Mouse (Mus musculus) kidney, adult 2 months (tissue): Measurements from ENCODE around the gene Tubgcp2. TPM values are rescaled to one million over a fixed set of nuclear protein-coding genes. Genes with fewer than 3 reads are reported as not detected.
A peak's percentile ranks its signal among the peaks of the same experiment; 100 is the strongest.

ENCODE experiments used
- DNase-seq: peaks from one replicate; pipeline ENCODE4 v3.0.0; 2021
- H3K27ac ChIP-seq: fragments of 200-500 bp; 2 replicates; pipeline ENCODE4 v1.5.1; 2012; ENCODE audit warnings: low read depth, low read length, control low read depth, inconsistent platforms; ENCODE audit not compliant: insufficient read depth
- H3K27me3 ChIP-seq: fragments of 200-500 bp; replicated peaks from 2 replicates; pipeline ENCODE4 v1.6.1; 2012; ENCODE audit warnings: mild to moderate bottlenecking, moderate library complexity, low read length, inconsistent platforms; ENCODE audit not compliant: control insufficient read depth, insufficient read depth
- H3K36me3 ChIP-seq: fragments of 200-500 bp; 2 replicates; pipeline ENCODE4 v1.6.1; 2012; ENCODE audit warnings: mild to moderate bottlenecking, moderate library complexity, low read length, inconsistent platforms; ENCODE audit not compliant: control insufficient read depth, insufficient read depth
- H3K4me1 ChIP-seq: fragments of 200-500 bp; 2 replicates; pipeline ENCODE4 v1.6.1; 2011; ENCODE audit warnings: low read length; ENCODE audit not compliant: control insufficient read depth, insufficient read depth
- H3K4me3 ChIP-seq: fragments of 200-500 bp; 2 replicates; pipeline ENCODE4 v1.5.1; 2011; ENCODE audit warnings: mild to moderate bottlenecking, low read depth, low read length, control low read depth; ENCODE audit not compliant: insufficient read depth
- CTCF ChIP-seq: fragments of 200-500 bp; conservative IDR thresholded peaks from 2 replicates; pipeline ENCODE4 v1.5.1; 2011; ENCODE audit warnings: low read depth, mild to moderate bottlenecking, control low read depth, low read length, moderate library complexity, mixed read lengths; ENCODE audit not compliant: insufficient read depth, insufficient read length
- POLR2A ChIP-seq: fragments of 200-500 bp; IDR thresholded peaks from one replicate; pipeline ENCODE4 v1.6.1; 2011; ENCODE audit warnings: low read depth, low read length, control low read depth
- WGBS: fragments of 180-500 bp; shearing (Covaris S2); methylation state at CpG from one replicate; pipeline ENCODE4 v1.1.7; 2018; 5-methylcytosine and 5-hydroxymethylcytosine counted together
- polyA plus RNA-seq: library from polyadenylated mRNA; depleted of rRNA; stranded (reverse); fragments of >200 nt; gene quantifications from 2 replicates; pipeline ENCODE4 v1.2.3, GENCODE M21; 2012

Gene Tubgcp2
- polyA plus RNA-seq, 1 experiment = 20.0 TPM

DNA sequence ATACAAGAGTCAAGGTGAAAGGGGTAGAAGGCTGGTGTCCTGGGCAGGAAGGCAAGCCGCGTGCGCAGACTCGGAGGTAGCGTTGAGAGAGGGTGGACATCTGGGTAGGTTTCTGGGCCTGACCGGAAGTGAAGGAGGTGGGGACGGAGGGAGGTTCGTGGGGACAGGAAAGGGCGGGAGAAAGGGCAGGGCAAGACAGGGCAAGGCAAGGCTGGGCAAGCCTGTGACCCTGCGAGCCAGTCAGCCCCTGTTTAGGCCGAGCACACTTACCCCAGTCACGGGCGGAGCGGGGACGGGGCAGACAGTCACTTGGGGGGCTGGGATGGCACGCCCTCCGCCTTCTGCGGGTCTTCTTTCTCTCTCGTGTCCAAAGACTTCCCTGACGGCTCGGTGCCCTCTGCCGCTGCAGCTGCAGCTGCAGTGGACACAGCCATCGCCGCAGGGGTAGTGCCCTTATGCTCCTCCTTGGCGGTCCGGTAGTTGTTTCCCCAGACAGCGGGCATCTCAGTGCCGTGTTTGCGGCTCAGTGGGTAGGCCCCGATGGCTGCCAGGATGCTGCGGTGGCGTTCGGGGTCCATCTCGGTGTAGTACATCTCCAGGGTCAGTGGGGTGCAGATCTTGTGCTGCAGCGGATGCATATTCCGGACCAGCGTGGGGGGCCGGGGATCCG is 33.7 kb upstream of the Tubgcp2 start:
- Histone ChIP-seq H3K27ac (no peak overlapping the region), H3K27me3 (no peaks in the 10 kb centered on the region), H3K36me3 (no peaks in the 10 kb centered on the region), H3K4me3 (peak overlapping the region; percentile 34), H3K4me1 (no peaks in the 10 kb centered on the region)
- 47% methylated on average over 39 of the region's 39 CpGs for WGBS
- no peak for DNase-seq
- TF ChIP-seq CTCF (no peak), POLR2A (no peak)

DNA sequence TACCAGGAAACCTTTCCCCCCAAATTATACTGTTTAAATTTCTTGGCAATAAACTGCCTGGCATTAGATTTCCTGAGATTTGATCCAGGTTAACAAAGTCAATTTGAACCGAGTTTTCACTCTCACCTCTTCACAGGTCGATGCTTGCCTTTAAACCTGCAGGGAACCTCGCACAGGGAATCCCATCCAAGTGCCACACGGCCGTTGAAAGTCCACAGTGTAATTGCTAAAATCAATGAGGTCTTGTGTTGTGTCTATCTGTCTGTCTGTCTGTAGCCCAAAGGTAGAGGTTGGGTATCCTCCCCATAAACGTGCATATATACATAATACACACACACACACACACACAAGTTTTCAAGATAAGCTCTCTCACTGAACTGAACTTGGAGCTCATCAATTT is 30.9 kb upstream of the Tubgcp2 start:
- DNase-seq = no peak
- 50% methylated on average over 6 of the region's 6 CpGs for WGBS
- Histone ChIP-seq H3K27ac (no peak overlapping the region), H3K4me1 (no peaks in the 10 kb centered on the region), H3K4me3 (no peak overlapping the region), H3K27me3 (no peaks in the 10 kb centered on the region), H3K36me3 (no peaks in the 10 kb centered on the region)
- TF ChIP-seq POLR2A = no peak
- no peak for TF ChIP-seq CTCF

GRCm38 (mm10) chr7:140063092-140063491 is 26.6 kb upstream of the Tubgcp2 start:
- Histone ChIP-seq H3K27me3 (0 out of 2 replicates have a peak, but pooled peaks cover 1% of the 10 kb centered on the region), H3K4me1 (no peaks in the 10 kb centered on the region; the same call in 1 of the 2 replicates)
- peak; percentile 65 for DNase-seq

DNA sequence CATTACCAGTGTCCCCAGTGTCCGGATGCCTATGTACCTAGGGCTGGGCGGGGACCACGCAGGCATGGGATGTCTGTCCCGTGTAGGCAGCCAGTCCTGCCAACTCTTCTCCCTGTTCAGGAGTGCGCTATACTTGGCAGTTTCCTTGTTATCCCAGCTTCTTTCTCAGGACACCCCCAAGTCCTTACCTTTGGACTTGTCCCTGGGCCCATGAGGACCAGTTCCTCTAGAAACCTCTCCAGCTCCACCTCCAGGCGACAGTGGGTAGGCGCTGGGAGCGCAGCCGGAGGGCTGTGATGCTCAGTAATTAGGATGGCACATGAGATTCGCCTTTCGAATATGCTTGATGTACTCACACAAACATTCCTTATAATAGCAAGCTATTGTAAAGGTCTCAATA is 25.8 kb upstream of the Tubgcp2 start:
- Histone ChIP-seq H3K4me1 (no peaks in the 10 kb centered on the region; the same call in 1 of the 2 replicates), H3K27me3 (0 out of 2 replicates have a peak, but pooled peaks cover 3% of the 10 kb centered on the region), H3K4me3 (no peak overlapping the region), H3K27ac (no peak overlapping the region), H3K36me3 (no peaks in the 10 kb centered on the region)
- WGBS = 21% methylated on average over 11 of the region's 11 CpGs
- no peak for TF ChIP-seq POLR2A
- TF ChIP-seq CTCF = peak; percentile 34
- peak; percentile 27 for DNase-seq

More at GRCm38 (mm10) chr7:140063092-140063491, 26.6 kb upstream of the Tubgcp2 start:
- H3K36me3 ChIP-seq = no peaks in the 10 kb centered on the region
- 22% methylated on average over 7 of the region's 7 CpGs for WGBS
- no peak overlapping the region for H3K4me3 ChIP-seq
- no peak overlapping the region for H3K27ac ChIP-seq
- TF ChIP-seq POLR2A (no peak), CTCF (peak; percentile 80)

- no peak for DNase-seq
- TF ChIP-seq POLR2A (no peak), CTCF (no peak)
- no peaks in the 10 kb centered on the region; the same call in 1 of the 2 replicates for H3K4me1 ChIP-seq
- 0 out of 2 replicates have a peak, but pooled peaks cover 3% of the 10 kb centered on the region for H3K27me3 ChIP-seq
- WGBS = 5% methylated on average over 6 of the region's 6 CpGs
- no peak overlapping the region for H3K27ac ChIP-seq
- no peaks in the 10 kb centered on the region for H3K36me3 ChIP-seq
- no peak overlapping the region for H3K4me3 ChIP-seq
Observed at GRCm38 (mm10) chr7:140061832-140062130, 25.3 kb upstream of the Tubgcp2 start.

- Histone ChIP-seq H3K27ac (no peak overlapping the region), H3K4me3 (peak overlapping the region; percentile 8; the same call in 1 of the 2 replicates), H3K36me3 (no peaks in the 10 kb centered on the region), H3K4me1 (no peaks in the 10 kb centered on the region; the same call in 1 of the 2 replicates), H3K27me3 (0 out of 2 replicates have a peak, but pooled peaks cover 3% of the 10 kb centered on the region)
- DNase-seq = peak; percentile 16
- 3% methylated on average over 45 of the region's 47 CpGs for WGBS
- no peak for TF ChIP-seq CTCF
- no peak for TF ChIP-seq POLR2A
Observed at GRCm38 (mm10) chr7:140060936-140061831, 24.7 kb upstream of the Tubgcp2 start.

DNA sequence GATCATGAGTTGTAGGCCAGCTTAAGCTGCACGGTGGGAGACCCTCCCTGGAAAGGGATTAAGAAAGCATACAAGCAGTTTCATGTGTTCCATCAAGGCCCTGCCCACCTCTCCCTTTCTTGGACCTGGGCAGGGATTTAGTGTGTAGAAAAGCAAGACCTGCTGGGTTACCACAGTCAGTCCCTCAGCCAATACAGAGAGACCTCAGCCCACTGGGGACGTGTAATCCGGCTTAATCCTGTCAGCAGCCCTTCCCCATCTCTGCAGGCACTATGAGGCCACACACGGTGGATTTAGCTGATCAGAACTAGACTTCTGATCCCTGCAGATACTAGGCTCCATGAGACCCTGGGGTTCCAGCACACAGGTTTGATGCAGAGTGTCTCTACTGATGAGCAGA is 23.1 kb upstream of the Tubgcp2 start:
- Histone ChIP-seq H3K36me3 (no peaks in the 10 kb centered on the region), H3K27me3 (0 out of 2 replicates have a peak, but pooled peaks cover 3% of the 10 kb centered on the region), H3K27ac (no peak overlapping the region), H3K4me1 (no peaks in the 10 kb centered on the region; the same call in 1 of the 2 replicates), H3K4me3 (no peak overlapping the region)
- 67% methylated on average over 4 of the region's 4 CpGs for WGBS
- TF ChIP-seq CTCF (no peak), POLR2A (no peak)
- no peak for DNase-seq
